Mouse (Mus musculus): ENCODE results near the gene Ppp1r18. TPM values are rescaled to one million over a fixed set of nuclear protein-coding genes. Genes with fewer than 3 reads are reported as not detected.

The Ppp1r18 gene
- polyA plus RNA-seq, 1 experiment from 2014 or later = 18.8 TPM

DNA sequence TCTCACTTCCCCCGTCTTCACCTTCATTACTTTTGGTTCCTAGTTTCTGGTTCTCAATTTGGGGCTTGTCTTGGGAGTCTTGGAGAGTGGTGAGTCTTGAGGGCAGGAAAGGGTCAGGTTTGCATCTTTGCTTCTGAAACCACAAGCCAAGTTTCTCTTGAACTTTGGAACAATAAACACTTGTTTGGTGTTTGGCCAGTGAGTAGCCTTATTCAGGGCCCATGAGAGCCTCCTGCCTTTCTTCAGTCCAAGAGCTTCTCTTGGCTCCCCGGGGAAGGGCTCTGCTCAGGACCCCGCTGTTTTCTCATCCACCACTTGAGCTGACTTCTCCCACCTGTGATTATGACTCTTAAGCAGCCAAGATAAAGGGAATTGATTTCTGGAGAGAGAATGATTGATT is 57.2 kb downstream of the Ppp1r18 start:
- no peaks in the 10 kb centered on the region for H3K9me3 ChIP-seq (ENCODE audit: control insufficient read depth, low read depth, low read length)
- WGBS = 79% methylated on average over 3 of the region's 3 CpGs

DNA sequence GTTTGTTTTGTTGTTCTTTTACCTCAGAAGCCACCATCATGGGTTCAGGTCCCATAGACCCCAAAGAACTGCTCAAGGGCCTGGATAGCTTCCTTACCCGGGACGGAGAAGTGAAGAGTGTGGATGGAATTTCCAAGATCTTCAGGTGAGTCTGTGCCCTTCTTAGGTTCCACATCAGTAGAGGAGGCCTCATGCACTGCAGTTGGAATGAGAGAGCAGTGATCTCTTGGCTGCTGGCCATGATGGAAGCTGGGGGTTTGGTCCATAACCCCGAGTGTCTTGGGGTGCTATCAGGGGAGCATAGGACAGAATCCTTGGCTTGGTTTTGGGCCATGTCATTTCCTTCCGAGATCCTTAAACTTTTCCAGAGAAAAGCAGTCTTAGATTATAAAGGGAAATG is 57.9 kb downstream of the Ppp1r18 start:
- WGBS = 94% methylated on average over 4 of the region's 4 CpGs
- peaks cover 47% of the 10 kb centered on the region for H3K36me3 ChIP-seq (ENCODE audit: control insufficient read depth, insufficient read depth, low read length)

More for the DNA sequence above, 57.2 kb downstream of the Ppp1r18 start:
- ATAC-seq (ENCODE audit: insufficient number of reproducible peaks, insufficient read depth, low FRiP score, low read depth) = no peak
- Histone ChIP-seq H3K4me3 (ENCODE audit: low read depth, low read length) (no peak overlapping the region), H3K4me2 (replicated peaks; ENCODE audit: low read depth, low read length) (no peak overlapping the region), H3K27ac (ENCODE audit: low read length) (no peak overlapping the region), H3K36me3 (ENCODE audit: control insufficient read depth, insufficient read depth, low read length) (peaks cover 40% of the 10 kb centered on the region), H3K9ac (replicated peaks; ENCODE audit: low read depth, low read length) (no peak overlapping the region), H3K4me1 (ENCODE audit: control insufficient read depth, insufficient read depth, low read length) (peaks cover 16% of the 10 kb centered on the region; the same call in 1 of the 2 replicates), H3K27me3 (ENCODE audit: control insufficient read depth, insufficient read depth, low read length) (no peaks in the 10 kb centered on the region)

More for the DNA sequence above, 57.9 kb downstream of the Ppp1r18 start:
- Histone ChIP-seq H3K4me2 (replicated peaks; ENCODE audit: low read depth, low read length) (no peak overlapping the region), H3K27ac (ENCODE audit: low read length) (no peak overlapping the region), H3K27me3 (ENCODE audit: control insufficient read depth, insufficient read depth, low read length) (no peaks in the 10 kb centered on the region), H3K4me3 (ENCODE audit: low read depth, low read length) (no peak overlapping the region), H3K9me3 (ENCODE audit: control insufficient read depth, low read depth, low read length) (no peaks in the 10 kb centered on the region), H3K4me1 (ENCODE audit: control insufficient read depth, insufficient read depth, low read length) (peaks cover 16% of the 10 kb centered on the region; the same call in 1 of the 2 replicates), H3K9ac (replicated peaks; ENCODE audit: low read depth, low read length) (no peak overlapping the region)
- no peak for ATAC-seq (ENCODE audit: insufficient number of reproducible peaks, insufficient read depth, low FRiP score, low read depth)

MicroRNAs within 50 kb of the gene (microRNA counts, 519-probe panel; counts per million panel counts)
- microRNA mmu-miR-1894-3p (not detected), microRNA mmu-miR-1894-5p (not detected)

Small RNA genes lying within 50 kb of the gene (microRNA-seq; reads per million reads assigned to microRNA genes)
- gene Gm28033 (not detected), gene Mir1894 (not detected)

Other genes with a start within 250 kb of the Ppp1r18 start
- gene Gm9573, start 239.0 kb upstream of the Ppp1r18 start, polyA plus RNA-seq (2014; fragmentation: Nextera tagmentation; extraction: Ambion mirVana) = not detected in 2 replicates
- gene Mucl3, start 221.9 kb upstream of the Ppp1r18 start, polyA plus RNA-seq (2014; fragmentation: Nextera tagmentation; extraction: Ambion mirVana) = 13.2 and 13.4 TPM in 2 replicates
- gene Vars2, start 198.0 kb upstream of the Ppp1r18 start, polyA plus RNA-seq (2014; fragmentation: Nextera tagmentation; extraction: Ambion mirVana) = 14.0 and 18.7 TPM in 2 replicates
- 40.1 and 42.7 TPM in 2 replicates for gene Gtf2h4, start 191.9 kb upstream of the Ppp1r18 start, polyA plus RNA-seq (2014; fragmentation: Nextera tagmentation; extraction: Ambion mirVana)
- 50.4 and 50.6 TPM in 2 replicates for gene Ddr1, start 161.0 kb upstream of the Ppp1r18 start, polyA plus RNA-seq (2014; fragmentation: Nextera tagmentation; extraction: Ambion mirVana)
- gene Ier3, start 43.9 kb upstream of the Ppp1r18 start, polyA plus RNA-seq (2014; fragmentation: Nextera tagmentation; extraction: Ambion mirVana) = 3.7 and 5.4 TPM in 2 replicates
- 42.8 and 44.2 TPM in 2 replicates for gene Flot1, start 42.4 kb upstream of the Ppp1r18 start, polyA plus RNA-seq (2014; fragmentation: Nextera tagmentation; extraction: Ambion mirVana)
- gene Tubb5, start 27.3 kb upstream of the Ppp1r18 start, polyA plus RNA-seq (2014; fragmentation: Nextera tagmentation; extraction: Ambion mirVana) = 932 and 983 TPM in 2 replicates
- gene Mdc1, start 24.1 kb upstream of the Ppp1r18 start, polyA plus RNA-seq (2014; fragmentation: Nextera tagmentation; extraction: Ambion mirVana) = 18.7 and 19.2 TPM in 2 replicates
- gene Nrm, start 4.3 kb upstream of the Ppp1r18 start, polyA plus RNA-seq (2014; fragmentation: Nextera tagmentation; extraction: Ambion mirVana) = 65.3 and 67.1 TPM in 2 replicates
- gene Dhx16, start 14.2 kb downstream of the Ppp1r18 start, polyA plus RNA-seq (2014; fragmentation: Nextera tagmentation; extraction: Ambion mirVana) = 34.0 and 38.0 TPM in 2 replicates
- gene 2310061I04Rik, start 31.8 kb downstream of the Ppp1r18 start, polyA plus RNA-seq (2014; fragmentation: Nextera tagmentation; extraction: Ambion mirVana) = 26.7 and 29.8 TPM in 2 replicates
- 84.1 and 98.6 TPM in 2 replicates for gene Atat1, start 44.5 kb downstream of the Ppp1r18 start, polyA plus RNA-seq (2014; fragmentation: Nextera tagmentation; extraction: Ambion mirVana)
- gene Mrps18b, start 50.8 kb downstream of the Ppp1r18 start, polyA plus RNA-seq (2014; fragmentation: Nextera tagmentation; extraction: Ambion mirVana) = 72.2 and 83.6 TPM in 2 replicates
- gene Ppp1r10, start 50.8 kb downstream of the Ppp1r18 start, polyA plus RNA-seq (2014; fragmentation: Nextera tagmentation; extraction: Ambion mirVana) = 32.6 and 35.4 TPM in 2 replicates
- 88.0 and 92.7 TPM in 2 replicates for gene Abcf1, start 104.2 kb downstream of the Ppp1r18 start, polyA plus RNA-seq (2014; fragmentation: Nextera tagmentation; extraction: Ambion mirVana)
- gene Gnl1, start 114.3 kb downstream of the Ppp1r18 start, polyA plus RNA-seq (2014; fragmentation: Nextera tagmentation; extraction: Ambion mirVana) = 37.6 and 39.4 TPM in 2 replicates
- gene Prr3, start 114.6 kb downstream of the Ppp1r18 start, polyA plus RNA-seq (2014; fragmentation: Nextera tagmentation; extraction: Ambion mirVana) = 26.9 and 30.6 TPM in 2 replicates
- gene H2-T24, start 155.0 kb downstream of the Ppp1r18 start, polyA plus RNA-seq (2014; fragmentation: Nextera tagmentation; extraction: Ambion mirVana) = 3.3 and 5.3 TPM in 2 replicates
- 8.4 and 10.6 TPM in 2 replicates for gene H2-T23, start 167.3 kb downstream of the Ppp1r18 start, polyA plus RNA-seq (2014; fragmentation: Nextera tagmentation; extraction: Ambion mirVana)
- 19.3 and 21.8 TPM in 2 replicates for gene H2-T22, start 177.2 kb downstream of the Ppp1r18 start, polyA plus RNA-seq (2014; fragmentation: Nextera tagmentation; extraction: Ambion mirVana)
- gene Gm6034, start 177.4 kb downstream of the Ppp1r18 start, polyA plus RNA-seq (2014; fragmentation: Nextera tagmentation; extraction: Ambion mirVana) = not detected in 2 replicates
- gene Gm11127, start 192.8 kb downstream of the Ppp1r18 start, polyA plus RNA-seq (2014; fragmentation: Nextera tagmentation; extraction: Ambion mirVana) = not detected in 2 replicates

Measured in stomach, embryonic 14.5 days (tissue).